Mouse (Mus musculus) CH12.LX (cell line): ENCODE data around the gene Psme2b. TPM values are rescaled to one million over a fixed set of nuclear protein-coding genes. Genes with fewer than 3 reads are reported as not detected.
"Not testable (repeated sequence)": the region's sequence is repeated elsewhere in the genome, so short reads cannot be mapped to it uniquely, and the experiment has no call there.

ENCODE experiments used
- DNase-seq: peaks from one replicate; pipeline ENCODE4 v3.0.0-alpha.2; 2013; ENCODE audit errors: extremely low read depth
- H3K27ac ChIP-seq: 2 replicates; pipeline ENCODE4 v1.5.1; 2012; ENCODE audit warnings: low read depth, mild to moderate bottlenecking, control low read depth, moderate library complexity; ENCODE audit not compliant: insufficient read depth
- H3K27me3 ChIP-seq: replicated peaks from 2 replicates; pipeline ENCODE3; 2012; ENCODE audit warnings: inconsistent platforms
- H3K36me3 ChIP-seq, 2 experiments: replicated peaks in 1 of 2; 2 replicates each; pipeline versions ENCODE3 to v1.6.1; 2012; ENCODE audit warnings: inconsistent platforms in 1 of 2, low read length in 1 of 2, mild to moderate bottlenecking in 1 of 2, mixed read lengths in 1 of 2, moderate library complexity in 1 of 2; ENCODE audit not compliant: control insufficient read depth in 1 of 2, insufficient read depth in 1 of 2
- H3K4me1 ChIP-seq, 2 experiments: 2 replicates each; pipeline ENCODE4 v1.6.1; 2012; ENCODE audit warnings: inconsistent platforms in 1 of 2, moderate library complexity in 1 of 2; ENCODE audit not compliant: insufficient read depth in 2 of 2, control insufficient read depth in 1 of 2
- H3K4me2 ChIP-seq: 2 replicates; pipeline ENCODE4 v1.6.1; 2012; ENCODE audit warnings: low read depth, mild to moderate bottlenecking, control low read depth; ENCODE audit not compliant: poor library complexity, insufficient read depth, severe bottlenecking
- H3K4me3 ChIP-seq, 3 experiments: fragments of 150-350 bp in 1 of 3; sonication (generic) in 1 of 3; replicated peaks in 1 of 3; 2 replicates each; pipeline versions ENCODE3 to v1.5.1; 2011 to 2012; ENCODE audit warnings: low read depth in 2 of 3, low read length in 2 of 3, mild to moderate bottlenecking in 2 of 3, moderate library complexity in 2 of 3, control low read depth in 1 of 3, improper control_type of control experiment in 1 of 3, inconsistent platforms in 1 of 3, mixed read lengths in 1 of 3; ENCODE audit not compliant: poor library complexity in 1 of 3
- H3K79me2 ChIP-seq: replicated peaks from 2 replicates; pipeline ENCODE4 v1.6.1; 2012; ENCODE audit warnings: mild to moderate bottlenecking, moderate library complexity; ENCODE audit not compliant: control insufficient read depth, poor library complexity, insufficient read depth, severe bottlenecking; ENCODE audit errors: extremely low read depth
- H3K9ac ChIP-seq: 2 replicates; pipeline ENCODE4 v1.6.1; 2012; ENCODE audit warnings: low read depth, mild to moderate bottlenecking, control low read depth, moderate library complexity; ENCODE audit not compliant: insufficient read depth
- H3K9me3 ChIP-seq: replicated peaks from 2 replicates; pipeline ENCODE3; 2012; ENCODE audit warnings: low read length, inconsistent platforms, mixed read lengths
- dilution Hi-C: fragments of 300-500 bp; cut with MboI; formaldehyde crosslinking; loops from 2 replicates; pipeline ENCODE4 v1.14.3; 2020; ENCODE audit warnings: low sequenced_read_pairs; ENCODE audit not compliant: extremely low pct_unique_long_range_greater_than_20kb, extremely low pct_ligation_motif_present
- in situ Hi-C: fragments of 300-500 bp; cut with MboI; formaldehyde crosslinking; loops from 3 replicates; pipeline ENCODE4 v1.14.3; 2019; ENCODE audit warnings: low sequenced_read_pairs, low pct_ligation_motif_present, low pct_unique_long_range_greater_than_20kb, mixed read lengths
- polyA plus RNA-seq: library from polyadenylated mRNA; unstranded; fragments of >175 nt; gene quantifications from 2 replicates; pipeline ENCODE4 v1.2.1, GENCODE M21; 2012; ENCODE audit warnings: low read depth; ENCODE audit not compliant: insufficient read length
- total RNA-seq, 2 experiments: library from RNA; depleted of rRNA; stranded (reverse); fragments of 300-350 nt in 1 of 2; fragments of >200 nt in 1 of 2; gene quantifications; 2 replicates each; pipeline ENCODE4 v1.2.3; 2012 to 2014

Gene Psme2b
- total and polyA plus RNA-seq, 3 experiments: 33.5 to 78.3 (median 62.4) TPM

- H3K4me2 ChIP-seq, H3K36me3 ChIP-seq, H3K9me3 ChIP-seq, dilution Hi-C loops, DNase-seq, H3K27me3 ChIP-seq, H3K4me1 ChIP-seq, H3K79me2 ChIP-seq, H3K4me3 ChIP-seq, H3K27ac ChIP-seq, in situ Hi-C loops, H3K9ac ChIP-seq: not testable (repeated sequence)
Observed at GRCm38 (mm10) chr11:48935291-48935690, 10.7 kb downstream of the Psme2b start.

- H3K27ac ChIP-seq, H3K9ac ChIP-seq, in situ Hi-C loops, DNase-seq, H3K4me1 ChIP-seq, H3K4me3 ChIP-seq, H3K4me2 ChIP-seq, H3K36me3 ChIP-seq, H3K79me2 ChIP-seq, H3K9me3 ChIP-seq, H3K27me3 ChIP-seq, dilution Hi-C loops: not testable (repeated sequence)
Observed at GRCm38 (mm10) chr11:48933923-48934322, 12.1 kb downstream of the Psme2b start.

- H3K27ac ChIP-seq, H3K4me3 ChIP-seq, H3K9me3 ChIP-seq, H3K36me3 ChIP-seq, H3K4me2 ChIP-seq, dilution Hi-C loops, H3K9ac ChIP-seq, H3K27me3 ChIP-seq, DNase-seq, H3K79me2 ChIP-seq, H3K4me1 ChIP-seq, in situ Hi-C loops: not testable (repeated sequence)
Observed at GRCm38 (mm10) chr11:48933422-48933821, 12.6 kb downstream of the Psme2b start.

DNA sequence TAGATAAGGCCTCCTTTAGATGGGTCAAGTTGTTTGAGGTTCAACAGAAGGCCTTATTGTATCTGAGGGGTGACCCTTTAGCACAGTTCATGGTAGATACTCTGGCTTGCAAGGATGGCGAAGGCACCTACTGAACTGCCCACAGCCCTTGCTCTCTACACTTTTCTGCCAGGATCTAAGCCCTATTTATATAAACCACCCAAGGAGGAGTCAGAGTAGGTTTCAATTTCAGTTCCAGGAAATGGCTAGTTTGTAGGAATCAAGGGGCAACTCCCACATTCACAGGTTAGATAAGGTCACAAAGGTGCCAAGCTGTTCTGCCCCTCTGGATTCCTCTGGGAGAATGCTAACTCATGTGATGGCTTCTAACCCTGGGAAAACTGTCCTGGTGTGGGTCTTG lies 17.9 kb downstream of the Psme2b start:
- H3K79me2 ChIP-seq, H3K27me3 ChIP-seq, dilution Hi-C loops, in situ Hi-C loops, H3K27ac ChIP-seq, H3K36me3 ChIP-seq, H3K9ac ChIP-seq, H3K4me3 ChIP-seq, H3K4me2 ChIP-seq, H3K9me3 ChIP-seq, DNase-seq: not testable (repeated sequence)
- peaks cover 0 to 20% of the 10 kb centered on the region in 2 experiments; a peak in 2 of 4 replicates for H3K4me1 ChIP-seq

- H3K36me3 ChIP-seq, H3K9me3 ChIP-seq, DNase-seq, dilution Hi-C loops, H3K27me3 ChIP-seq, H3K79me2 ChIP-seq, H3K9ac ChIP-seq, H3K4me3 ChIP-seq, H3K4me2 ChIP-seq, in situ Hi-C loops, H3K27ac ChIP-seq: not testable (repeated sequence)
- H3K4me1 ChIP-seq: peaks cover 0 to 20% of the 10 kb centered on the region in 2 experiments; a peak in 2 of 4 replicates
Observed at GRCm38 (mm10) chr11:48926437-48926836, 19.6 kb downstream of the Psme2b start.

DNA sequence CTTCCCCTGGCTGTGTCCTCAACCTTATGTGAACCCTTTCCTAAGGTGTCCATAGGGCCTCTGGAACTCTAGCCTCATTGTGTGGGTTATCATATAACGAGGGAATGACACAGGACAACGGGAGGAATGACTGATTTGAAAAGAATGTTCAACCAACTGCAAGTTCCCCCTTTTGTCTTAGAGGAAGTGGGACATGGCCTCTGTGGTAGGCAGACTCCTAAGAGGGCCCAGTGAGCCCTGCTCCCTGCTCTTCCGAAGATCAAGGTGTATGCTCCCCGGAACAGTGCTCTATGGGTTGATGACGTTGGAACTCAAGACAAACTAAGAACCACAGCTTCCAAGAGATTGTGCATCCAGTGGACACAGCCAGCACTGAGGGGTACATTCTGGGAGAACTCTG lies 22.2 kb downstream of the Psme2b start:
- dilution Hi-C loops, in situ Hi-C loops, H3K4me2 ChIP-seq, H3K9ac ChIP-seq, H3K79me2 ChIP-seq, H3K27me3 ChIP-seq, H3K27ac ChIP-seq, H3K4me3 ChIP-seq, H3K36me3 ChIP-seq, DNase-seq, H3K9me3 ChIP-seq: not testable (repeated sequence)
- peaks cover 3 to 24% of the 10 kb centered on the region in 2 experiments; a peak in 3 of 4 replicates for H3K4me1 ChIP-seq
